Comparison of ENCODE assay signal across 23 mouse cellular contexts in the genomic region with DNA sequence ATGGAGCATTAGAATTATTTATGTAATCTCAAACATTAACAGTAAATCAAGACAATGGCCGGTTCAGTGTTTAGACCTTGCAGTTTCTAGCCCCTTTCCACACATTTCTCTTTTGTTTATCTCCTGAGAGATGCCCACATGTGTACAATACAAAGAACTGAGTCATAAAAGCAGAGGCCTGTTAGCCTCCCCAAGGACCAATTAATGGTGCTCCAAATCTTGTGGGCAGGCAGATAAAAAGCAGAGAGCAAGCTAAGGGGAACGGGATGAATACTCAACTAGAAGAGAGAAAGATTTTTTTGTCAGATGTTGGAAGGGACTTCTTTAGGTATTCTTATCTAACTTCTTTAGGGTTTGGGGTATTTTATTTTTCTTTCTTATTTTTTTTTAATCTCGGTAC.
"Had no signal": no experiment of that assay in that cellular context is flagged by ENCODE, and none has a peak within 500 bp of the region (broad histone marks: within the 10 kb centered on the region; RNA-seq: fewer than 3 reads in every experiment).

No protein-coding gene starts in this region.

- H3K36me3 ChIP-seq: heart, embryonic 13.5 days; heart, embryonic 15.5 days; hindbrain, embryonic 13.5 days; hindbrain, embryonic 15.5 days; kidney, embryonic 15.5 days; limb, embryonic 10.5 days; limb, embryonic 12.5 days had no signal

- H3K9ac ChIP-seq: heart, embryonic 13.5 days; heart, embryonic 15.5 days; hindbrain, embryonic 13.5 days; hindbrain, embryonic 15.5 days; kidney, embryonic 15.5 days; limb, embryonic 12.5 days had no signal

- ATAC-seq: hindbrain, postnatal 0 days; intestine, embryonic 16.5 days had no signal

- H3K9me3 ChIP-seq: heart, embryonic 13.5 days; heart, embryonic 15.5 days; hindbrain, embryonic 13.5 days; hindbrain, embryonic 15.5 days; kidney, embryonic 15.5 days; limb, embryonic 10.5 days; limb, embryonic 12.5 days had no signal

- H3K27me3 ChIP-seq: heart, embryonic 13.5 days; heart, embryonic 15.5 days; hindbrain, embryonic 13.5 days; hindbrain, embryonic 15.5 days; kidney, embryonic 15.5 days; limb, embryonic 12.5 days had no signal

- H3K4me1 ChIP-seq: heart, embryonic 13.5 days; heart, embryonic 15.5 days; hindbrain, embryonic 13.5 days; hindbrain, embryonic 15.5 days; kidney, embryonic 15.5 days; limb, embryonic 10.5 days; limb, embryonic 12.5 days had no signal

- H3K27ac ChIP-seq: heart, adult 2 months; heart, embryonic 13.5 days; heart, embryonic 15.5 days; hindbrain, embryonic 13.5 days; hindbrain, embryonic 15.5 days; hindbrain, postnatal 0 days; kidney, embryonic 15.5 days; kidney, postnatal 0 days; layer of hippocampus, adult 2 months; left cerebral cortex, adult 2 months; limb, embryonic 10.5 days; limb, embryonic 12.5 days had no signal

- DNase-seq: gastrocnemius, postnatal 14 days; gastrocnemius, postnatal 36 days; heart, adult 2 months; heart, postnatal 14 days; heart, postnatal 36 days; kidney, adult 11 months; kidney, adult 2 months; kidney, adult 9 months; kidney, postnatal 14 days; kidney, postnatal 4 days had no signal

- H3K4me2 ChIP-seq: heart, embryonic 11.5 days; heart, embryonic 13.5 days; heart, embryonic 15.5 days; hindbrain, embryonic 13.5 days; hindbrain, embryonic 15.5 days; kidney, embryonic 15.5 days; limb, embryonic 12.5 days had no signal

- H3K4me3 ChIP-seq: heart, adult 2 months; heart, embryonic 13.5 days; heart, embryonic 15.5 days; hindbrain, embryonic 13.5 days; hindbrain, embryonic 15.5 days; kidney, embryonic 15.5 days; layer of hippocampus, adult 2 months; left cerebral cortex, adult 2 months; limb, embryonic 10.5 days; limb, embryonic 12.5 days had no signal
